Mouse (Mus musculus) mesoderm, embryonic 11.5 days (tissue): ENCODE data around the gene Tas2r126.
"Not testable (repeated sequence)": the region's sequence is repeated elsewhere in the genome, so short reads cannot be mapped to it uniquely, and the experiment has no call there.

Experiments
- DNase-seq: peaks from one replicate; pipeline ENCODE4 v3.0.0-alpha.2; 2012; ENCODE audit warnings: low read depth, low spot score

The Tas2r126 gene

GRCm38 (mm10) chr6:42434446-42434845, at the start of gene Tas2r126:
TSS of gene Tas2r126 (plus strand) at chr6:42434535.
- no peak for DNase-seq

DNA sequence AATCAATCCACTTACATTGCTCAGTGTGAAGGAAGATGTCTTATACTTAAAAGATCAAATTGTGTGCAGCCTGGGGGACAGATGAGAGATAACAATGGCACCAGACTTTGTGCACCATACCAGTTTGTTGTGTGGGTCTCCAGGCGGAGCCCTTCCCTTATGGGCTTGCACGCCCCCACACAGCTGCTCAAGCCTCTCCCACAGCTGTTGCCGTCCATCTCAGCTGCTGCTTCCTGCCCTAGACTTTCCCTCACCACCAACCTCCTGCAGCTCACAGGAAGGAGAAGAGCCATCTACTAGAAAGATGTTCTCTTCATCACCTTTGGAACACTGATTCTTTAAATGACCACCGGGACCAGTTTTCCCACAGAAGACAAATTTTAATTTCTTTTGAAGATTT, 48.7 kb upstream of the Tas2r126 start:
- peak; percentile 20 for DNase-seq

GRCm38 (mm10) chr6:42391796-42392330, 42.5 kb upstream of the Tas2r126 start:
- DNase-seq, result peak; percentile 31

- DNase-seq, result no peak
These were observed 38.1 kb upstream of the Tas2r126 start for GRCm38 (mm10) chr6:42395960-42396809.

GRCm38 (mm10) chr6:42397041-42397657, 37.2 kb upstream of the Tas2r126 start:
- no peak for DNase-seq

DNA sequence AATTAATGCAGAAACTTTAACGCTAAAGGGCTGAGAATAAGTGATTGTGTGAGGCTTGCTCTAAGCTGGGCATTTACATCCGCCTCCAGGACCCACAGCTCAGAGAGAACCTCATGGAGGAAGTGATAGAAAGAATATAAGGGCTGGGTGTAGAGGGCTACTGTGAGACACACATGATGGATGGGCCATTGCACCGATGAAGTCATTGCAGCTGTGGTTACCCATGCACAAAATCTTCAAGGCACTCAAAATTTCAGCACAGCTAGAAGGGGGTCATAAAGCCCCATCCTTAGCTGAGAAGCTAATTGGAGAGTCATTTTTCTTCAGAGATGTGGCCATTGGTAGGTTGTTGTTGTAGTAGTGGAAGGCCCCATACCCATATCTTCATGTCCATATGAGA, 36.0 kb upstream of the Tas2r126 start:
- DNase-seq, result no peak

DNA sequence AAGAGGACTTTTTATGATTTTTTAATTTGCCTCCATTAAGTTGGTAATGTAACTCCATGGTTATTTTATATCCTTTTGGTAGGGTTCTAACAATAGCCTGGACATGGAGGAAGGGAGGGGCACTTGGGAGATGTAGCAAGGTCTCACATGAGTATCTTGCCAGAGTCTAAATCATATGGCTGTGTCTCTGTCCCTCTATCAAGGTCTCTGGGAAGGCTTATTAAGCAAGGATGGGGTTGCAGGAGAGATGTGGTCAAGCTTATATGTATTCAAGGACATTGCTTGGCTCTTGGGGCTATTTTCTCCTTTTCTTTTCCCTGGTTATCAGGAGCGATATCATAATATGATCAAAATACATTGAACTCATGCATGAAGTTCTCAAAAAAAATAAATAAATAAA, 35.3 kb upstream of the Tas2r126 start:
- no peak for DNase-seq

- DNase-seq, result no peak
These were observed 34.4 kb upstream of the Tas2r126 start, which contains the start of gene Tas2r143 for GRCm38 (mm10) chr6:42399938-42400337. TSS of gene Tas2r143 (plus strand) at chr6:42400238.

- DNase-seq, result no peak
These were observed 29.2 kb upstream of the Tas2r126 start, which contains the start of gene Tas2r135 for GRCm38 (mm10) chr6:42405134-42405533. TSS of gene Tas2r135 (plus strand) at chr6:42405434.

DNA sequence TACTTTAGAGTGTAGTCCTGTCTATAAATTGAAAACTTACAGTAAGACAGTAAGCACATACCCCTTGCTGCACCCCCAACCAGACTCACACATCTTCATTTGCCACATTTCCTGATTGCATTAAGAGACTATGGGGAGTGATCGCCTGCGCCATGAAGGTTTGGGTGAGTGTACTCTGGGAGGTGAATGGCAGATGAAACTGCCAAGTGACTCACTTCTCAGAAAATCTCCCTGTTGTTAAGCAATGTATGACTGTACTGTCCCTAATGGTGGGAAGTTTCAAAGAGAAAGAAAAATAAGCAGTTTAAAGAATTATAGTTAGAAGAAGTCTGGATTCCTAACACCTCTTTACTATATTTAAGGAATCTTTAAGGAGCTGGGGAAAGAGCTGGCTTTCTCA, 14.9 kb upstream of the Tas2r126 start:
- no peak for DNase-seq

- no peak for DNase-seq
These were observed 12.9 kb upstream of the Tas2r126 start for GRCm38 (mm10) chr6:42421439-42421838.

DNA sequence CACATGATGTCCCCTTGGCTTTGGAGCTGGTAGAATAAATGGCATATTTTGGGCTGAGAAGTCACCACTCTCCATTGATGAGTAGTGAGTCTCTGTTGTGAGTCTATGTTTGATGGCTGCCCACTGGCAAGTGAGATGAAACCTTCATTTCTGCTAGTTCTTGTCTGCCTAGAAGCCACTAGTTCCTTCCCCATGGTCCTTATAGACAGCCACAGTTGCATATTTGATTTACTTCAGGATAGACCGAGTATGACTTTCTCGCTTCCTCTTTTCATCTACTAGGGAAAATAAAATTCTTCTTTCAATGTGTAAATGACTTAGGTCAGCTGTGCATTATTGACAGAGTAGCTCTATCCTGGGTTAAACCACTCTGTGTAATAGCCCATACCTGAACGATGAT, 9.9 kb upstream of the Tas2r126 start:
- no peak for DNase-seq

DNA sequence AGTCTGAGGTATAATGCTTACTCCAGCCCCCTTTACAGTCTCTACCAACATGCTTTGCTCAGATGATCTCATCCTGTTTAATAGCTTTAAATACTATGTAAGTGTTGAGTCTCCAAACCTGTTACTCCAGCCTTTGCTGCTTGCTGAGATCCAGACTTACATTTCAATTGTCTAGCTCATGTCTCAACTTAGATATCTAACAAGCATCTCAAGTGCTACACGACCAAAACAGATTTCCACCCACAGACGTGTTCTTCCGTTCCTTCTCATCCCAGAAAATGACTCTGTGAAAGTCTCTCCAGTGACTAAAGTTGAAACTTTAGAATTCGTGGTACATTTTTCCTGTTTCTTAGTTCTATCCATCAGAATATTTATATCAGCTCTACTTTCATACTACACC, 8.0 kb upstream of the Tas2r126 start:
- no peak for DNase-seq

- no peak for DNase-seq
These were observed 781 bp upstream of the Tas2r126 start for GRCm38 (mm10) chr6:42433554-42433953.

- DNase-seq, result no peak
These were observed 1.2 kb downstream of the Tas2r126 start for GRCm38 (mm10) chr6:42435490-42435889.

- DNase-seq, result no peak
These were observed 7.1 kb downstream of the Tas2r126 start for GRCm38 (mm10) chr6:42441395-42441794.

GRCm38 (mm10) chr6:42444491-42444890, 10.2 kb downstream of the Tas2r126 start:
- no peak for DNase-seq

- DNase-seq, result no peak
These were observed 13.0 kb downstream of the Tas2r126 start for GRCm38 (mm10) chr6:42447381-42447780.

- DNase-seq, result no peak
These were observed 30.8 kb downstream of the Tas2r126 start, which contains the start of gene Olfr458 for GRCm38 (mm10) chr6:42465096-42465495. TSS of gene Olfr458 (minus strand) at chr6:42465196.

DNA sequence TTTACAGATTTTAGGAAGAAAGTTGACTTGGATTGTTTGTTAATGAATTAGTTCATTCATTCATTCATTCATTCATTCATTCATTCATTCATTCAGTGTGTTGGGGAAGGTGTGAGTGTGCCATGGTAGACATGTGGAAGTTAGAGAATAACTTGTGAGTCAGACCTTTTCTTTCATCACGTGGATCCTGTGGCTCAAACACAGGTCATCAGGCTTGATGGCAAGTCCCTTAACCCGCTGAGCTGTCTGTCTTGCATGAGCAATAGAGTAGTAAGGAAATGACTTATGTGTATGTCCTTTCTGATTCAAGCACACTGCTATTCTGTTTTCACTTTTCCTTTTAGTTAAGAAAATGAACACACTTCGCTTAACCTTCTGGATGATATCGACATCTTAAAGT, 36.2 kb downstream of the Tas2r126 start:
- no peak for DNase-seq

DNA sequence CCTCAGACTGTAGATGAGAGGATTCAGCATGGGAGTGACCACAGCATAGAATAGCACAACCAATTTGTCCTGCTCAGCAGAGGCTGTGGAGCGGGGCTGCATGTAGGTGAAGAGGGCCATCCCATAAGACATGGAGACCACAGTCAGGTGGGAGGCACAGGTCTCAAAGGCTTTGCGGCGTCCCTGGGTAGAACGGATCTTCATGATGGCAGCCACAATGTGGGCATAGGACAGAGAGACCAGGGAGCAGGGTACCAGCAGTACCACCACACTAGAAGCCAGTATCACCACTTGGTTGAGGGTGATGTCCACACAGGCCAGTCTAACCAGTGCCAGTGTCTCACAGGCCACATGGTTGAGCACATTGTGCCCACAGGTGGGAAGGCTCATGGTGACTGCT, 37.0 kb downstream of the Tas2r126 start:
- not testable (repeated sequence) for DNase-seq

- no peak for DNase-seq
These were observed 41.9 kb downstream of the Tas2r126 start, which contains the start of gene Olfr457 for GRCm38 (mm10) chr6:42476235-42476634. TSS of gene Olfr457 (minus strand) at chr6:42476335.
